8 mouse cellular contexts compared by ENCODE assay signal in genomic region chr12:32819823-32820605, GRCm38 (mm10). TPM values are rescaled to one million over a fixed set of nuclear protein-coding genes. Genes with fewer than 3 reads are reported as not detected.
A peak's percentile ranks its signal among the peaks of the same experiment; 100 is the strongest.
DNase-seq lines count a peak whose midpoint lies in the region; ATAC-seq lines count a peak whose summit lies in the region.

No protein-coding gene starts in this region.

- ATAC-seq in hematopoietic stem cell, adult 5-6 weeks (replicated peaks in 1 of 2; ENCODE audit: insufficient read depth in 1 of 2, low FRiP score in 2 of 2, low TSS enrichment in 1 of 2, low read depth in 1 of 2, poor library complexity in 2 of 2, severe bottlenecking in 2 of 2): peak; percentile 88 to 95
- ATAC-seq in lung, embryonic 16.5 days (ENCODE audit: low read depth): peak; percentile 98

- H3K9me3 ChIP-seq in lung, embryonic 16.5 days (ENCODE audit: control insufficient read depth, low read length): no peaks in the 10 kb centered on the region

- H3K27me3 ChIP-seq in lung, embryonic 16.5 days (ENCODE audit: control insufficient read depth, insufficient read depth, low read depth, low read length): no peaks in the 10 kb centered on the region

- peak overlapping the region; percentile 87 for H3K9ac ChIP-seq in lung, embryonic 16.5 days (ENCODE audit: low read length)

- under 1% methylated on average over 47 of the region's 80 CpGs for WGBS in lung, embryonic 16.5 days

- peak; percentile 87 for DNase-seq in MEL-GATA-1-ER (ENCODE audit: extremely low read depth, low read depth)
- peak; percentile 99 for DNase-seq in cerebellum, adult 8-10 months
- DNase-seq in forelimb bud, embryonic 11.5 days (ENCODE audit: low read depth, low spot score): peak; percentile 97
- peak; percentile 83 for DNase-seq in layer of hippocampus, adult 9-10 months (ENCODE audit: low spot score)
- peak; percentile 89 for DNase-seq in ovary, postnatal 10 days (ENCODE audit: low spot score)
- DNase-seq in thymus, postnatal 10 days (ENCODE audit: low spot score in 2 of 2): peak; percentile 96 to 97

- no peaks in the 10 kb centered on the region for H3K36me3 ChIP-seq in lung, embryonic 16.5 days (ENCODE audit: control insufficient read depth, insufficient read depth, low read length)

- H3K27ac ChIP-seq in lung, embryonic 16.5 days (ENCODE audit: low read length): peak overlapping the region; percentile 99

- H3K4me1 ChIP-seq in lung, embryonic 16.5 days (replicated peaks; ENCODE audit: control insufficient read depth, insufficient read depth, low read length): peaks cover 6% of the 10 kb centered on the region

- peak overlapping the region; percentile 92 for H3K4me3 ChIP-seq in lung, embryonic 16.5 days (ENCODE audit: low read length)

- H3K4me2 ChIP-seq in lung, embryonic 16.5 days (ENCODE audit: low read depth, low read length): peak overlapping the region; percentile 85

RNA-seq across cellular contexts. Expression of gene Nampt, which starts 0.7 kb away (rescaled TPM):
- 55.9 and 70.5 TPM in 2 replicates for total RNA-seq in hematopoietic stem cell, adult 5-6 weeks (2017)
- polyA plus RNA-seq in lung, embryonic 16.5 days (2015; fragmentation: Nextera tagmentation; extraction: Ambion mirVana): 27.7 and 28.1 TPM in 2 replicates

Comparison
In these comparisons a context has a peak if more than half of its experiments do, and no peak if none do; other contexts are left out.
1. Peak in every context shown above with its lines: DNase-seq, ATAC-seq, H3K4me3 ChIP-seq and H3K27ac ChIP-seq.